Mouse (Mus musculus): ENCODE results near the gene Slc25a10. TPM values are rescaled to one million over a fixed set of nuclear protein-coding genes. Genes with fewer than 3 reads are reported as not detected.

The Slc25a10 gene
- total RNA-seq, 2 experiments from 2014 or later, result 14.7 to 17.2 TPM

GRCm38 (mm10) chr11:120484265-120484981, 7.2 kb upstream of the Slc25a10 start, which contains the start of gene Mrpl12:
Gene Mrpl12 (plus strand): TSS chr11:120484613.
- ATAC-seq (ENCODE audit: poor library complexity, severe bottlenecking), result peak; percentile 92

- ATAC-seq (ENCODE audit: poor library complexity, severe bottlenecking), result no peak
Observed at GRCm38 (mm10) chr11:120485251-120485650, 6.4 kb upstream of the Slc25a10 start.

GRCm38 (mm10) chr11:120488516-120488915, 3.1 kb upstream of the Slc25a10 start:
- ATAC-seq (ENCODE audit: poor library complexity, severe bottlenecking), result no peak

- peak; percentile 61 for ATAC-seq (ENCODE audit: poor library complexity, severe bottlenecking)
Observed at GRCm38 (mm10) chr11:120489054-120489761, 2.4 kb upstream of the Slc25a10 start.

- no peak for ATAC-seq (ENCODE audit: poor library complexity, severe bottlenecking)
Observed at GRCm38 (mm10) chr11:120490291-120491046, 1.2 kb upstream of the Slc25a10 start.

- ATAC-seq (ENCODE audit: poor library complexity, severe bottlenecking), result peak; percentile 43
Observed at GRCm38 (mm10) chr11:120492024-120492877, 611 bp downstream of the Slc25a10 start.

GRCm38 (mm10) chr11:120492878-120493203, 1.2 kb downstream of the Slc25a10 start:
- ATAC-seq (ENCODE audit: poor library complexity, severe bottlenecking), result no peak

GRCm38 (mm10) chr11:120493351-120493750, 1.7 kb downstream of the Slc25a10 start:
- no peak for ATAC-seq (ENCODE audit: poor library complexity, severe bottlenecking)

- no peak for ATAC-seq (ENCODE audit: poor library complexity, severe bottlenecking)
Observed at GRCm38 (mm10) chr11:120493911-120494310, 2.3 kb downstream of the Slc25a10 start.

GRCm38 (mm10) chr11:120497436-120497835, 5.8 kb downstream of the Slc25a10 start:
- ATAC-seq (ENCODE audit: poor library complexity, severe bottlenecking), result no peak

GRCm38 (mm10) chr11:120498226-120498625, 6.6 kb downstream of the Slc25a10 start:
- no peak for ATAC-seq (ENCODE audit: poor library complexity, severe bottlenecking)

- no peak for ATAC-seq (ENCODE audit: poor library complexity, severe bottlenecking)
Observed at GRCm38 (mm10) chr11:120498891-120499290, 7.3 kb downstream of the Slc25a10 start.

- no peak for ATAC-seq (ENCODE audit: poor library complexity, severe bottlenecking)
Observed at GRCm38 (mm10) chr11:120499894-120500293, 8.3 kb downstream of the Slc25a10 start.

- ATAC-seq (ENCODE audit: poor library complexity, severe bottlenecking), result no peak
Observed at GRCm38 (mm10) chr11:120500357-120500756, 8.7 kb downstream of the Slc25a10 start.

- ATAC-seq (ENCODE audit: poor library complexity, severe bottlenecking), result no peak
Observed at GRCm38 (mm10) chr11:120501018-120501417, 9.4 kb downstream of the Slc25a10 start.

- ATAC-seq (ENCODE audit: poor library complexity, severe bottlenecking), result no peak
Observed at GRCm38 (mm10) chr11:120501701-120502100, 10.1 kb downstream of the Slc25a10 start.

GRCm38 (mm10) chr11:120505661-120506060, 14.0 kb downstream of the Slc25a10 start:
- no peak for ATAC-seq (ENCODE audit: poor library complexity, severe bottlenecking)

- ATAC-seq (ENCODE audit: poor library complexity, severe bottlenecking), result no peak
Observed at GRCm38 (mm10) chr11:120506899-120507298, 15.3 kb downstream of the Slc25a10 start.

GRCm38 (mm10) chr11:120507611-120508289, 16.1 kb downstream of the Slc25a10 start:
- no peak for ATAC-seq (ENCODE audit: poor library complexity, severe bottlenecking)

GRCm38 (mm10) chr11:120508290-120508870, 16.7 kb downstream of the Slc25a10 start:
- no peak for ATAC-seq (ENCODE audit: poor library complexity, severe bottlenecking)
